Mouse (Mus musculus) brain, adult 2 months (tissue): ENCODE results near the gene Rangrf.
"Not testable (repeated sequence)": the region's sequence is repeated elsewhere in the genome, so short reads cannot be mapped to it uniquely, and the experiment has no call there.

Experiments
- DNase-seq: peaks from one replicate; pipeline ENCODE4 v3.0.0; 2011; ENCODE audit warnings: low read depth, low spot score

Gene Rangrf

GRCm38 (mm10) chr11:68975085-68975484, at the start of gene Rangrf:
TSS of gene Rangrf (minus strand) at chr11:68975185.
- no peak for DNase-seq

GRCm38 (mm10) chr11:69020691-69021090, 45.7 kb upstream of the Rangrf start:
- no peak for DNase-seq

GRCm38 (mm10) chr11:69016755-69017154, 41.8 kb upstream of the Rangrf start:
- DNase-seq, result no peak

GRCm38 (mm10) chr11:69015644-69016441, 40.9 kb upstream of the Rangrf start, which contains the start of gene Ctc1:
TSS of gene Ctc1 (plus strand) at chr11:69015911.
- peak; percentile 97 for DNase-seq

GRCm38 (mm10) chr11:69012071-69012601, 37.2 kb upstream of the Rangrf start:
- peak; percentile 98 for DNase-seq

GRCm38 (mm10) chr11:69011445-69011844, 36.5 kb upstream of the Rangrf start:
- not testable (repeated sequence) for DNase-seq

GRCm38 (mm10) chr11:69010400-69011323, 35.7 kb upstream of the Rangrf start:
- no peak for DNase-seq

GRCm38 (mm10) chr11:69009508-69009907, 34.5 kb upstream of the Rangrf start:
- no peak for DNase-seq

GRCm38 (mm10) chr11:69008182-69009121, 33.5 kb upstream of the Rangrf start, which contains the start of gene Pfas:
TSS of gene Pfas (minus strand) at chr11:69008460.
- peak; percentile 94 for DNase-seq

GRCm38 (mm10) chr11:69006575-69006974, 31.6 kb upstream of the Rangrf start:
- not testable (repeated sequence) for DNase-seq

GRCm38 (mm10) chr11:69005193-69005592, 30.2 kb upstream of the Rangrf start:
- peak; percentile 62 for DNase-seq

- DNase-seq, result peak; percentile 34
Measured at GRCm38 (mm10) chr11:69003592-69003991, 28.6 kb upstream of the Rangrf start.

GRCm38 (mm10) chr11:69002782-69003181, 27.8 kb upstream of the Rangrf start:
- DNase-seq, result not testable (repeated sequence)

- DNase-seq, result no peak
Measured at GRCm38 (mm10) chr11:68997080-68997479, 22.1 kb upstream of the Rangrf start.

- no peak for DNase-seq
Measured at GRCm38 (mm10) chr11:68994377-68994776, 19.4 kb upstream of the Rangrf start.

GRCm38 (mm10) chr11:68993122-68993521, 18.1 kb upstream of the Rangrf start:
- peak; percentile 76 for DNase-seq

- DNase-seq, result peak; percentile 81
Measured at GRCm38 (mm10) chr11:68988341-68988740, 13.4 kb upstream of the Rangrf start.

GRCm38 (mm10) chr11:68987365-68987882, 12.4 kb upstream of the Rangrf start:
- DNase-seq, result no peak

- DNase-seq, result peak; percentile 86
Measured at GRCm38 (mm10) chr11:68982639-68983369, 7.8 kb upstream of the Rangrf start.

- DNase-seq, result no peak
Measured at GRCm38 (mm10) chr11:68980919-68981318, 5.9 kb upstream of the Rangrf start.
